Mouse (Mus musculus): Measurements from ENCODE around the gene Scd4. TPM values are rescaled to one million over a fixed set of nuclear protein-coding genes. Genes with fewer than 3 reads are reported as not detected.
A peak's percentile ranks its signal among the peaks of the same experiment; 100 is the strongest.

Gene Scd4
- polyA plus RNA-seq, 1 experiment from 2014 or later: 0.35 TPM

GRCm38 (mm10) chr19:44293769-44294551 lies 38.9 kb upstream of the Scd4 start:
- Histone ChIP-seq H3K4me1 (peaks cover 67% of the 10 kb centered on the region), H3K4me2 (peak overlapping the region; percentile 90), H3K27ac (peak overlapping the region; percentile 97), H3K9me3 (no peaks in the 10 kb centered on the region), H3K4me3 (peak overlapping the region; percentile 66), H3K27me3 (no peaks in the 10 kb centered on the region), H3K9ac (peak overlapping the region; percentile 90), H3K36me3 (peaks cover 30% of the 10 kb centered on the region)
- WGBS: 2% methylated on average over 30 of the region's 31 CpGs
- ATAC-seq (ENCODE audit: borderline replicate concordance, extremely low read depth, low FRiP score, low TSS enrichment): peak; percentile 96

GRCm38 (mm10) chr19:44294588-44295041 lies 38.3 kb upstream of the Scd4 start:
- 0% methylated on average over 14 of the region's 14 CpGs for WGBS
- H3K4me2 ChIP-seq: peak overlapping the region; percentile 90
- peak; percentile 67; the same call in 1 of the 2 replicates for ATAC-seq (ENCODE audit: borderline replicate concordance, extremely low read depth, low FRiP score, low TSS enrichment)
- H3K27me3 ChIP-seq: no peaks in the 10 kb centered on the region
- H3K9ac ChIP-seq: peak overlapping the region; percentile 90
- H3K27ac ChIP-seq: peak overlapping the region; percentile 97
- H3K36me3 ChIP-seq: peaks cover 33% of the 10 kb centered on the region
- H3K4me3 ChIP-seq: peak overlapping the region; percentile 66
- no peaks in the 10 kb centered on the region for H3K9me3 ChIP-seq
- H3K4me1 ChIP-seq: peaks cover 66% of the 10 kb centered on the region

GRCm38 (mm10) chr19:44295251-44295650 lies 37.6 kb upstream of the Scd4 start:
- Histone ChIP-seq H3K9ac (peak overlapping the region; percentile 65), H3K9me3 (no peaks in the 10 kb centered on the region), H3K4me1 (peaks cover 67% of the 10 kb centered on the region), H3K27ac (peak overlapping the region; percentile 97), H3K4me3 (peak overlapping the region; percentile 66), H3K36me3 (peaks cover 40% of the 10 kb centered on the region), H3K27me3 (no peaks in the 10 kb centered on the region), H3K4me2 (peak overlapping the region; percentile 90)
- no peak for ATAC-seq (ENCODE audit: borderline replicate concordance, extremely low read depth, low FRiP score, low TSS enrichment)
- 0% methylated on average over 3 of the region's 3 CpGs for WGBS

- peak overlapping the region; percentile 97 for H3K27ac ChIP-seq
- ATAC-seq (ENCODE audit: borderline replicate concordance, extremely low read depth, low FRiP score, low TSS enrichment): no peak
These were observed 37.2 kb upstream of the Scd4 start for GRCm38 (mm10) chr19:44295741-44296140.

GRCm38 (mm10) chr19:44296186-44296585 lies 36.7 kb upstream of the Scd4 start:
- peaks cover 49% of the 10 kb centered on the region for H3K36me3 ChIP-seq
- no peaks in the 10 kb centered on the region for H3K27me3 ChIP-seq
- H3K4me3 ChIP-seq: peak overlapping the region; percentile 66
- 10% methylated on average over 7 of the region's 7 CpGs for WGBS
- no peaks in the 10 kb centered on the region for H3K9me3 ChIP-seq
- H3K27ac ChIP-seq: peak overlapping the region; percentile 12; the same call in 1 of the 2 replicates
- ATAC-seq (ENCODE audit: borderline replicate concordance, extremely low read depth, low FRiP score, low TSS enrichment): no peak
- H3K4me1 ChIP-seq: peaks cover 74% of the 10 kb centered on the region
- peak overlapping the region; percentile 65 for H3K9ac ChIP-seq
- peak overlapping the region; percentile 90 for H3K4me2 ChIP-seq

More at GRCm38 (mm10) chr19:44295741-44296140, 37.2 kb upstream of the Scd4 start:
- Histone ChIP-seq H3K27me3 (no peaks in the 10 kb centered on the region), H3K36me3 (peaks cover 45% of the 10 kb centered on the region), H3K4me2 (peak overlapping the region; percentile 90), H3K4me3 (peak overlapping the region; percentile 66), H3K9me3 (no peaks in the 10 kb centered on the region), H3K9ac (peak overlapping the region; percentile 65), H3K4me1 (peaks cover 69% of the 10 kb centered on the region)
- WGBS: 3% methylated on average over 4 of the region's 4 CpGs

- 32% methylated on average over 8 of the region's 8 CpGs for WGBS
- Histone ChIP-seq H3K4me2 (peak overlapping the region; percentile 90), H3K27me3 (no peaks in the 10 kb centered on the region), H3K4me1 (peaks cover 78% of the 10 kb centered on the region), H3K9ac (peak overlapping the region; percentile 65), H3K9me3 (no peaks in the 10 kb centered on the region), H3K36me3 (peaks cover 58% of the 10 kb centered on the region), H3K27ac (peak overlapping the region; percentile 9; the same call in 1 of the 2 replicates), H3K4me3 (peak overlapping the region; percentile 66)
- no peak for ATAC-seq (ENCODE audit: borderline replicate concordance, extremely low read depth, low FRiP score, low TSS enrichment)
These were observed 35.7 kb upstream of the Scd4 start for GRCm38 (mm10) chr19:44297068-44297760.

GRCm38 (mm10) chr19:44297862-44298261 lies 35.0 kb upstream of the Scd4 start:
- ATAC-seq (ENCODE audit: borderline replicate concordance, extremely low read depth, low FRiP score, low TSS enrichment): no peak
- Histone ChIP-seq H3K4me1 (peaks cover 78% of the 10 kb centered on the region), H3K36me3 (peaks cover 64% of the 10 kb centered on the region), H3K4me2 (peak overlapping the region; percentile 90), H3K9ac (peak overlapping the region; percentile 65), H3K27ac (no peak overlapping the region), H3K9me3 (no peaks in the 10 kb centered on the region), H3K4me3 (peak overlapping the region; percentile 66), H3K27me3 (no peaks in the 10 kb centered on the region)
- WGBS: 38% methylated on average over 9 of the region's 9 CpGs

- Histone ChIP-seq H3K9ac (peak overlapping the region; percentile 65; the same call in 1 of the 2 replicates), H3K27me3 (no peaks in the 10 kb centered on the region), H3K36me3 (peaks cover 76% of the 10 kb centered on the region), H3K4me1 (peaks cover 83% of the 10 kb centered on the region), H3K27ac (peak overlapping the region; percentile 1; the same call in 1 of the 2 replicates), H3K9me3 (no peaks in the 10 kb centered on the region), H3K4me2 (peak overlapping the region; percentile 90), H3K4me3 (peak overlapping the region; percentile 66)
- WGBS: 68% methylated on average over 9 of the region's 9 CpGs
- ATAC-seq (ENCODE audit: borderline replicate concordance, extremely low read depth, low FRiP score, low TSS enrichment): no peak
These were observed 33.8 kb upstream of the Scd4 start for GRCm38 (mm10) chr19:44299078-44299477.

- H3K27ac ChIP-seq: peak overlapping the region; percentile 53
- 23% methylated on average over 6 of the region's 6 CpGs for WGBS
- no peak overlapping the region for H3K9ac ChIP-seq
These were observed 33.0 kb upstream of the Scd4 start for GRCm38 (mm10) chr19:44299902-44300301.

GRCm38 (mm10) chr19:44300520-44300919 lies 32.4 kb upstream of the Scd4 start:
- Histone ChIP-seq H3K27ac (peak overlapping the region; percentile 53), H3K27me3 (no peaks in the 10 kb centered on the region), H3K4me1 (peaks cover 93% of the 10 kb centered on the region), H3K4me2 (peak overlapping the region; percentile 90), H3K36me3 (peaks cover 88% of the 10 kb centered on the region), H3K4me3 (no peak overlapping the region), H3K9me3 (no peaks in the 10 kb centered on the region), H3K9ac (no peak overlapping the region)
- 64% methylated on average over 7 of the region's 7 CpGs for WGBS
- no peak for ATAC-seq (ENCODE audit: borderline replicate concordance, extremely low read depth, low FRiP score, low TSS enrichment)

More at GRCm38 (mm10) chr19:44299902-44300301, 33.0 kb upstream of the Scd4 start:
- ATAC-seq (ENCODE audit: borderline replicate concordance, extremely low read depth, low FRiP score, low TSS enrichment): no peak
- peak overlapping the region; percentile 90 for H3K4me2 ChIP-seq
- H3K36me3 ChIP-seq: peaks cover 84% of the 10 kb centered on the region
- H3K9me3 ChIP-seq: no peaks in the 10 kb centered on the region
- H3K4me3 ChIP-seq: no peak overlapping the region
- peaks cover 91% of the 10 kb centered on the region for H3K4me1 ChIP-seq
- H3K27me3 ChIP-seq: no peaks in the 10 kb centered on the region

- peak; percentile 68; the same call in 1 of the 2 replicates for ATAC-seq (ENCODE audit: borderline replicate concordance, extremely low read depth, low FRiP score, low TSS enrichment)
- Histone ChIP-seq H3K4me1 (peaks cover 89% of the 10 kb centered on the region), H3K36me3 (peaks cover 92% of the 10 kb centered on the region), H3K27ac (no peak overlapping the region), H3K4me3 (no peak overlapping the region), H3K9ac (no peak overlapping the region), H3K27me3 (no peaks in the 10 kb centered on the region), H3K9me3 (no peaks in the 10 kb centered on the region), H3K4me2 (peak overlapping the region; percentile 90; the same call in 1 of the 2 replicates)
- WGBS: 41% methylated on average over 16 of the region's 16 CpGs
These were observed 31.7 kb upstream of the Scd4 start for GRCm38 (mm10) chr19:44301176-44301575.

All from lung, embryonic 15.5 days (tissue).